Mouse (Mus musculus): ENCODE measurements at regions not wholly inside any gene's neighbourhood (a gene's known extent, or its start where the extent isn't known, plus 50 kb on each side); places are given as distances from the start of the nearest gene placed in this dataset.

GRCm38 (mm10) chr2:173334856-173335595 lies 58.7 kb upstream of the Pmepa1 start:
- DNase-seq (ENCODE audit: low read depth, low spot score): no peak

GRCm38 (mm10) chr2:173335859-173336258 lies 59.5 kb upstream of the Pmepa1 start:
- no peak for DNase-seq (ENCODE audit: low read depth, low spot score)

GRCm38 (mm10) chr2:173337666-173338065 lies 61.3 kb upstream of the Pmepa1 start:
- peak; percentile 13 for DNase-seq (ENCODE audit: low read depth, low spot score)

GRCm38 (mm10) chr2:173338671-173339070 lies 62.3 kb upstream of the Pmepa1 start:
- no peak for DNase-seq (ENCODE audit: low read depth, low spot score)

- no peak for DNase-seq (ENCODE audit: low read depth, low spot score)
These were observed 62.9 kb upstream of the Pmepa1 start for GRCm38 (mm10) chr2:173339211-173339610.

- DNase-seq (ENCODE audit: low read depth, low spot score): no peak
These were observed 63.8 kb upstream of the Pmepa1 start for GRCm38 (mm10) chr2:173340044-173340601.

- DNase-seq (ENCODE audit: low read depth, low spot score): no peak
These were observed 66.4 kb upstream of the Pmepa1 start for GRCm38 (mm10) chr2:173342605-173343260.

- no peak for DNase-seq (ENCODE audit: low read depth, low spot score)
These were observed 67.3 kb upstream of the Pmepa1 start for GRCm38 (mm10) chr2:173343665-173344064.

GRCm38 (mm10) chr2:173344221-173344620 lies 67.9 kb upstream of the Pmepa1 start:
- DNase-seq (ENCODE audit: low read depth, low spot score): no peak

GRCm38 (mm10) chr2:173347341-173347740 lies 71.0 kb upstream of the Pmepa1 start:
- no peak for DNase-seq (ENCODE audit: low read depth, low spot score)

GRCm38 (mm10) chr2:173348757-173349156 lies 72.4 kb upstream of the Pmepa1 start:
- DNase-seq (ENCODE audit: low read depth, low spot score): no peak

- DNase-seq (ENCODE audit: low read depth, low spot score): no peak
These were observed 73.2 kb upstream of the Pmepa1 start for GRCm38 (mm10) chr2:173349510-173349909.

GRCm38 (mm10) chr2:173349910-173350309 lies 73.6 kb upstream of the Pmepa1 start:
- no peak for DNase-seq (ENCODE audit: low read depth, low spot score)

GRCm38 (mm10) chr2:173350405-173350804 lies 74.1 kb upstream of the Pmepa1 start:
- DNase-seq (ENCODE audit: low read depth, low spot score): no peak

- no peak for DNase-seq (ENCODE audit: low read depth, low spot score)
These were observed 74.5 kb upstream of the Pmepa1 start for GRCm38 (mm10) chr2:173350831-173351230.

GRCm38 (mm10) chr2:173351831-173352755 lies 75.8 kb upstream of the Pmepa1 start:
- no peak for DNase-seq (ENCODE audit: low read depth, low spot score)

- no peak for DNase-seq (ENCODE audit: low read depth, low spot score)
These were observed 76.4 kb upstream of the Pmepa1 start for GRCm38 (mm10) chr2:173352756-173353139.

GRCm38 (mm10) chr2:173353435-173354241 lies 77.3 kb upstream of the Pmepa1 start:
- DNase-seq (ENCODE audit: low read depth, low spot score): no peak

GRCm38 (mm10) chr2:173356786-173357185 lies 80.5 kb upstream of the Pmepa1 start:
- DNase-seq (ENCODE audit: low read depth, low spot score): no peak

GRCm38 (mm10) chr2:173365441-173366166 lies 89.3 kb upstream of the Pmepa1 start:
- no peak for DNase-seq (ENCODE audit: low read depth, low spot score)
